Mouse (Mus musculus): ENCODE results near the gene Mpped1. TPM values are rescaled to one million over a fixed set of nuclear protein-coding genes. Genes with fewer than 3 reads are reported as not detected.
A peak's percentile ranks its signal among the peaks of the same experiment; 100 is the strongest.

Gene Mpped1
- not detected in 2 replicates for polyA plus RNA-seq (2012; rRNA removed)

DNA sequence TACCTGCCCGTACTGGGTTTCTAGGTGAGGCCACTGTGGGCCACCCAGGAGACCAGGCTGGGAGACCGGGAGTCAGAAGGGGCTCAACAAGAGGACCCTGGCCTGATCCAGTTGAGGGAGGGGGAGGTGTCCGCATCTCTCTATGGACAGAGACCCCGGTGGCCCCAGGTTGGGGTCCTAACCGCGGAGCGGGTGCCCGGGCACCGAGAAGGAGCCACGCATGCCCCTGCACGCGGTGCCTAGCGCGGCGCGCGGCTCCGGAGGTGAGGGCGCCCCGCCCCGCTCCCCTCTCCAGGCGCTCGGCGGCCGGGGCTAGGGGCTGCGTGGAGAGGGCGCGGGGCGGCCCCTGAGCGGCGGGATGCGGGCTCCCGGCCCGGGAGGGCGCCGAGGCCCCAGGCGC lies at the start of gene Mpped1:
Mpped1 (plus strand) TSS at position 81 of the 400 bp plus-strand sequence.
- whole genome bisulfite sequencing: 5% methylated on average over 34 of the region's 37 CpGs
- H3K36me3 ChIP-seq (ENCODE audit: control insufficient read depth, insufficient read depth, low read length): no peaks in the 10 kb centered on the region
- DNase-seq: no peak
- TF ChIP-seq POLR2A (IDR thresholded peaks at IDR 0.05; ENCODE audit: low read depth, low read length) (no peak), CTCF (conservative IDR thresholded peaks at IDR 0.05; ENCODE audit: insufficient read depth, insufficient read length, low read depth, low read length) (no peak)
- H3K27ac ChIP-seq (ENCODE audit: insufficient read depth, low read depth, low read length): no peak within 1 kb of the TSS
- no peaks in the 10 kb centered on the region for H3K4me1 ChIP-seq (ENCODE audit: control insufficient read depth, insufficient read depth, low read length)
- H3K4me3 ChIP-seq (ENCODE audit: insufficient read depth, low read depth, low read length): no peak within 1 kb of the TSS
- no peaks in the 10 kb centered on the region for H3K27me3 ChIP-seq (replicated peaks; ENCODE audit: control insufficient read depth, insufficient read depth, low read length)

DNA sequence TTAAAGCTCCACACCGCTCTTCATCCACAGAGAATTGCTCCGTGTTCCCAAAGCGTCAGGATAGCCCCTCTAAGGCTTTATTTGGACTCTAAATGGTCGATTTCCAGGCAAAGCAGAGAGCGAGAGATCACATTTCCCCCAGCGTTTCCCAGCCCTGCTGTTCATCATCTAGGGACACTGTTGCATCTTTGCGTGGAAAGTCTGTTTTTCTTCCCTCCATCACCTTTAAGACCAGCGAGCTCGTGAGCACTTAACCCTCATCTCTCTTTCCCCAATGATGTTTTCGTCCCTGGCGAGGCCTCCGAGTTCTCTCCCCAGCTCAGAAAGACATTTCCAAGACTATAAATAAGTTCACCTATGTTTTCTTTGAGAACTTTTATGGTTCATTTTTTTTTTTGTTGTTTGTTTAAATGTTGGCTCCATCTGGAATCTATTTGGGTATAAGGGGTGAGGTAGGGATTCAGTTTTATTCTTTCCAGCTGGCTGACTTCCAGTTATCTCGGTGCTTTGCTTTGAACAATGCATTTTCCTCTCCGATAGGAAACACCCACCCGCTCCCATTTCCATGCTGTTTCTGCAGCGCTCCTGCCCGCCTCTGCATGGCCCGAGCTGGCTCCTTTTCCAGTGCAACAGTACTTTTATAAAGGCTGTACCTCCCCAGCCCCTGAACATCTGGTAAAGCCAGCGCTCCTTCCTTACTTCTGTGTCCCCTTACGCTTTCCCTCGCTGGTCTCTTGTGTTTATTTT lies 38.4 kb upstream of the Mpped1 start:
- H3K27ac ChIP-seq (ENCODE audit: insufficient read depth, low read depth, low read length): no peak overlapping the region
- DNase-seq: peak; percentile 59
- H3K36me3 ChIP-seq (ENCODE audit: control insufficient read depth, insufficient read depth, low read length): no peaks in the 10 kb centered on the region
- H3K27me3 ChIP-seq (replicated peaks; ENCODE audit: control insufficient read depth, insufficient read depth, low read length): no peaks in the 10 kb centered on the region
- TF ChIP-seq CTCF (conservative IDR thresholded peaks at IDR 0.05; ENCODE audit: insufficient read depth, insufficient read length, low read depth, low read length) (no peak), POLR2A (IDR thresholded peaks at IDR 0.05; ENCODE audit: low read depth, low read length) (no peak)
- 16% methylated on average over 21 of the region's 21 CpGs for WGBS
- no peaks in the 10 kb centered on the region for H3K4me1 ChIP-seq (ENCODE audit: control insufficient read depth, insufficient read depth, low read length)
- H3K4me3 ChIP-seq (ENCODE audit: insufficient read depth, low read depth, low read length): no peak overlapping the region

DNA sequence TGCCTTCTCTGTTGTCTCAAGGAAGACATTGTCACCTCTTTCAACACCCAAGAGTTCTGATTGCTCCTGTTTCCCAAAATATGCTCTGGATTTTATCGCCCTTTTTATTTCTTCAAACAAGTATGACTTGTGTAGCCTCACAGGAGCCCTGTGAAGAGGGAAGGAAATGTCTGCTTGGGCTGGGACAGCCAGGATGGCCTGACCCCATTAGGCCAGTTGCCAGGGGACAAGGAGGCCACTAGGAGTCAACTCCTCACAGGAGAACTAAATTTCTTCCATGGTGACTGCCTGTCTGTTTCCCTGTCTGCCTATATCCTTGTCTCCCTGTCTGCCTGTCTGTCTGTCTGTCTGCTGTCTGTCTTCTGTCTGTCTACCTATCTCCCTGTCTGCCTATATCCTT lies 37.2 kb upstream of the Mpped1 start:
- Histone ChIP-seq H3K36me3 (ENCODE audit: control insufficient read depth, insufficient read depth, low read length) (no peaks in the 10 kb centered on the region), H3K4me3 (ENCODE audit: insufficient read depth, low read depth, low read length) (no peak overlapping the region), H3K4me1 (ENCODE audit: control insufficient read depth, insufficient read depth, low read length) (no peaks in the 10 kb centered on the region), H3K27me3 (replicated peaks; ENCODE audit: control insufficient read depth, insufficient read depth, low read length) (no peaks in the 10 kb centered on the region), H3K27ac (ENCODE audit: insufficient read depth, low read depth, low read length) (no peak overlapping the region)
- peak; percentile 59 for DNase-seq
- TF ChIP-seq POLR2A (IDR thresholded peaks at IDR 0.05; ENCODE audit: low read depth, low read length) (no peak), CTCF (conservative IDR thresholded peaks at IDR 0.05; ENCODE audit: insufficient read depth, insufficient read length, low read depth, low read length) (no peak)
- WGBS: 53% methylated on average over 1 of the region's 1 CpGs

DNA sequence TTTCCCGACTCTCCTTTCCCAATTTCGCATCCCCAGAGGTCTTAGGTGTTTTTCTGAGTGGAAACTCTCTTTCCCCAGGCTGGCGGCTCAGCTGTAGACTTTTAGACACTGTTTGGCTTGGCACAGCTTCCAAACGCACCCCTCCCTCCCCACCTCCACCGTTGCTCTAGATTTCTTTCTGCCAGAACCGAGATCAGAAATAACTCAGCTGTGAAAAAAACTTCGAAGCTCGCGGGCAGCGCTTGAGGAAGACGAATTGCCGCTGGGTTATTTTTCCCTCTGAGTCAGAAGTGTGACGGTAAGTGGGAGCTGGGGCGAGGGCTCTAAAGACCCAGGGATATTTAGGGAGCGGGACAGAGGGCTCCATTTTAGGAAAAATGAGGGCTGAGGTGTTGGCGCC lies 33.0 kb upstream of the Mpped1 start:
- DNase-seq: no peak
- 35% methylated on average over 16 of the region's 16 CpGs for WGBS
- TF ChIP-seq CTCF (conservative IDR thresholded peaks at IDR 0.05; ENCODE audit: insufficient read depth, insufficient read length, low read depth, low read length) (no peak), POLR2A (IDR thresholded peaks at IDR 0.05; ENCODE audit: low read depth, low read length) (no peak)
- no peaks in the 10 kb centered on the region for H3K4me1 ChIP-seq (ENCODE audit: control insufficient read depth, insufficient read depth, low read length)
- no peaks in the 10 kb centered on the region for H3K27me3 ChIP-seq (replicated peaks; ENCODE audit: control insufficient read depth, insufficient read depth, low read length)
- H3K27ac ChIP-seq (ENCODE audit: insufficient read depth, low read depth, low read length): no peak overlapping the region
- H3K36me3 ChIP-seq (ENCODE audit: control insufficient read depth, insufficient read depth, low read length): no peaks in the 10 kb centered on the region
- no peak overlapping the region for H3K4me3 ChIP-seq (ENCODE audit: insufficient read depth, low read depth, low read length)

DNA sequence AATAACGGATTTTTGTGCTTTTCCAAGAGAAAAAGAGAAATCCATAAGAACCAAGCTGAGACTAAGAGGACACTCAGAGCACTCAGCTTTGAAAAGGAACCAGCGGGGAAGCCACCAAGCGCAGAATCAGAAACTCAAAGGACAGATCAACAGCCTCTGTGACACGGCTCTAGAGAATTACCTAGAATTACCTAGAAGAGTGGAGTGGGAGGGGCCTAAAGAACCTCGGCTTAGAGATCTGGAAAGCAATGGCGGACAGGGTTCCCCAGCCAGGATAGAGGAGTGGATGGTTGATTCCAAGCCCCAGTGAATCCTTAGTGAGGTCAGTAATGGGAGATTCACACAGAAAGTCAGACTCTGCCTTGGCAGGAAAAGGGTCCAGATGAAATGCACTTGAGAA lies 30.3 kb upstream of the Mpped1 start:
- no peak overlapping the region for H3K4me3 ChIP-seq (ENCODE audit: insufficient read depth, low read depth, low read length)
- no peaks in the 10 kb centered on the region for H3K27me3 ChIP-seq (replicated peaks; ENCODE audit: control insufficient read depth, insufficient read depth, low read length)
- no peaks in the 10 kb centered on the region for H3K36me3 ChIP-seq (ENCODE audit: control insufficient read depth, insufficient read depth, low read length)
- DNase-seq: no peak
- WGBS: 76% methylated on average over 6 of the region's 6 CpGs
- H3K4me1 ChIP-seq (ENCODE audit: control insufficient read depth, insufficient read depth, low read length): no peaks in the 10 kb centered on the region
- no peak for TF ChIP-seq CTCF (conservative IDR thresholded peaks at IDR 0.05; ENCODE audit: insufficient read depth, insufficient read length, low read depth, low read length)
- TF ChIP-seq POLR2A (IDR thresholded peaks at IDR 0.05; ENCODE audit: low read depth, low read length): no peak
- H3K27ac ChIP-seq (ENCODE audit: insufficient read depth, low read depth, low read length): no peak overlapping the region

DNA sequence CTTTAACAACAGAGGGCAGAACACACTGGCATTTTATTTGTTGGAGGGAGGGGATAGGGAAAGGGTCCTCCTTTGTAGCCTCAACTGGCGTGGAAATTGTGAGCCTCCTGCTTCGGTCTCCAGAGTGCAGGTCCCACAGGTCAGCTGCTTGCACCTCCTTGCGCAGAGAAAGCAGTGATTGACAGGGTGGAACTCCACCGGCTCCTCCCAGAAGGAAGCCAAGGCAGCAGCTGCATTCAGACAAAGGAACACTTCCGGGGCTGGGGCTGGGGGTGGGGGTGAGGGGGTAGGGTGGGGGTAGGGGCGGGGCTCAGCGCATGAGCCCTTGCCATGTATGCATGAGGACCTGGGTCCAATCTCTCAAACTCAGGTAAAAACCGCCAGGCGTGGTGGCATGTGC lies 29.8 kb upstream of the Mpped1 start:
- no peaks in the 10 kb centered on the region for H3K36me3 ChIP-seq (ENCODE audit: control insufficient read depth, insufficient read depth, low read length)
- TF ChIP-seq CTCF (conservative IDR thresholded peaks at IDR 0.05; ENCODE audit: insufficient read depth, insufficient read length, low read depth, low read length): no peak
- TF ChIP-seq POLR2A (IDR thresholded peaks at IDR 0.05; ENCODE audit: low read depth, low read length): no peak
- H3K27me3 ChIP-seq (replicated peaks; ENCODE audit: control insufficient read depth, insufficient read depth, low read length): no peaks in the 10 kb centered on the region
- H3K27ac ChIP-seq (ENCODE audit: insufficient read depth, low read depth, low read length): no peak overlapping the region
- DNase-seq: no peak
- WGBS: 65% methylated on average over 9 of the region's 9 CpGs
- H3K4me3 ChIP-seq (ENCODE audit: insufficient read depth, low read depth, low read length): no peak overlapping the region
- no peaks in the 10 kb centered on the region for H3K4me1 ChIP-seq (ENCODE audit: control insufficient read depth, insufficient read depth, low read length)

DNA sequence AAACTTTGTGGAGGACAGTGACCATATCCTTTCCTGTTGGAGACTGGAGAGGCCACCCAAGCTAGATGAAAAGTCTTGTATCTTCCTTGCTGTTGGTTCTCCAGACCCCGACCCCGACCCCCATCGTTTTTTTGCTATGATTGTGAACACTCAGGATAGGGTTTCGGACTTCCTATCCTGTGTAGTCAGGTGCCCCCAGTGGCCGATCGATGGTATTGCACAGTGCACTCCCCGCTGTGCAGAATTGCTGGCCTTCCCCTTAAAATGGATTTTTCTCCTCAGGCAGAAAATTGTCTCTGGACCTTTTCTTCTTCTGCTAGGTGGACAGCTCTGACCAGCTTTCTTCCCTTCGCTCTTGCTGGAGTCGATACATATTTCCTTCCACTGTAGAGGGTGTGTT lies 22.5 kb upstream of the Mpped1 start:
- H3K4me3 ChIP-seq (ENCODE audit: insufficient read depth, low read depth, low read length): no peak overlapping the region
- no peaks in the 10 kb centered on the region for H3K27me3 ChIP-seq (replicated peaks; ENCODE audit: control insufficient read depth, insufficient read depth, low read length)
- 25% methylated on average over 9 of the region's 9 CpGs for WGBS
- TF ChIP-seq CTCF (conservative IDR thresholded peaks at IDR 0.05; ENCODE audit: insufficient read depth, insufficient read length, low read depth, low read length) (peak; percentile 66), POLR2A (IDR thresholded peaks at IDR 0.05; ENCODE audit: low read depth, low read length) (no peak)
- no peak for DNase-seq
- no peaks in the 10 kb centered on the region for H3K4me1 ChIP-seq (ENCODE audit: control insufficient read depth, insufficient read depth, low read length)
- H3K36me3 ChIP-seq (ENCODE audit: control insufficient read depth, insufficient read depth, low read length): no peaks in the 10 kb centered on the region
- H3K27ac ChIP-seq (ENCODE audit: insufficient read depth, low read depth, low read length): no peak overlapping the region

All from kidney, adult 2 months (tissue).